Mouse (Mus musculus) hindbrain, embryonic 13.5 days (tissue): ENCODE results near the gene Uprt. TPM values are rescaled to one million over a fixed set of nuclear protein-coding genes. Genes with fewer than 3 reads are reported as not detected.

Source experiments
- ATAC-seq: fragments of 200-750 bp; cut with Nextera tagmentation; 2 replicates; pipeline ENCODE4 v1.8.0; 2017; ENCODE audit warnings: moderate TSS enrichment; ENCODE audit not compliant: low FRiP score
- H3K27ac ChIP-seq: fragments of 300-500 bp; sonication (generic); 2 replicates; pipeline ENCODE4 v1.5.1; 2015; ENCODE audit warnings: inconsistent platforms, mild to moderate bottlenecking, moderate library complexity
- H3K27me3 ChIP-seq: fragments of 300-500 bp; sonication (generic); 2 replicates; pipeline ENCODE4 v1.6.1; 2015; ENCODE audit warnings: mild to moderate bottlenecking, inconsistent platforms
- H3K36me3 ChIP-seq: fragments of 300-500 bp; sonication (generic); 2 replicates; pipeline ENCODE4 v1.6.1; 2015; ENCODE audit warnings: mild to moderate bottlenecking, inconsistent platforms
- H3K4me1 ChIP-seq: fragments of 300-500 bp; sonication (generic); replicated peaks from 2 replicates; pipeline ENCODE4 v1.6.1; 2015; ENCODE audit warnings: inconsistent platforms
- H3K4me2 ChIP-seq: fragments of 300-500 bp; sonication (generic); 2 replicates; pipeline ENCODE4 v1.6.1; 2015; ENCODE audit warnings: inconsistent platforms, mild to moderate bottlenecking, moderate library complexity
- H3K4me3 ChIP-seq: fragments of 300-500 bp; sonication (generic); 2 replicates; pipeline ENCODE4 v1.5.1; 2015; ENCODE audit warnings: mild to moderate bottlenecking, inconsistent platforms
- H3K9ac ChIP-seq: fragments of 300-500 bp; sonication (generic); 2 replicates; pipeline ENCODE4 v1.6.1; 2015; ENCODE audit warnings: mild to moderate bottlenecking, inconsistent platforms
- H3K9me3 ChIP-seq: fragments of 300-500 bp; sonication (generic); 2 replicates; pipeline ENCODE4 v1.6.1; 2016; ENCODE audit warnings: inconsistent platforms
- WGBS: fragments of 180-500 bp; shearing (Covaris S2); methylation state at CpG from one replicate; pipeline ENCODE4 v1.1.7; 2015; 5-methylcytosine and 5-hydroxymethylcytosine counted together
- polyA plus RNA-seq: library from polyadenylated mRNA; unstranded; fragments of >200 nt; fragmentation: Nextera tagmentation; extraction: Ambion mirVana; gene quantifications from 2 replicates; pipeline ENCODE4 v1.2.1, GENCODE M21; 2015

Uprt gene
- polyA plus RNA-seq, 1 experiment from 2014 or later, result 1.4 TPM

DNA sequence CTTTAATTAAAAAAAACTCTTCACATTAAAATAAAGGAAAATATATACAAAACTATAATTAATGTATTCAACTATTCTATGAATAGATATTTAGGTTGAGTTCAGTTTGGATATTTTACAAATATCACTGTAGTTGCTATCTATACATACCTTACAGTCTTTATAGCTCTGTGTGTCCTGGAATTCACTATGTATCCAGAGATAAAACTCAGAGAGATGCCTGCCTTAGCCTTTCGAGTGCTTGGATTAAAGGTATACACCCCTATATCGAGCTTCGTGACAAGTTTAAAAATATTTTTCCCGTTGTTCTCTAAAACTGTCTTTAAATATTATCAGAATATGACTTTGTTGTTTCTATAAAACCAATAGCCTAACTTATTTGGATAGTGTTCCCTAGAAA, 60.0 kb downstream of the Uprt start:
- no peak for ATAC-seq
- Histone ChIP-seq H3K4me1 (no peaks in the 10 kb centered on the region), H3K27ac (no peak overlapping the region), H3K9me3 (no peaks in the 10 kb centered on the region), H3K4me2 (no peak overlapping the region), H3K36me3 (no peaks in the 10 kb centered on the region), H3K9ac (no peak overlapping the region), H3K27me3 (peaks cover 44% of the 10 kb centered on the region; the same call in 1 of the 2 replicates), H3K4me3 (no peak overlapping the region)
- WGBS, result 95% methylated on average over 4 of the region's 4 CpGs

- ATAC-seq, result no peak
- H3K27me3 ChIP-seq, result peaks cover 45% of the 10 kb centered on the region; the same call in 1 of the 2 replicates
Observed at GRCm38 (mm10) chrX:104543919-104544595, 61.4 kb downstream of the Uprt start.

DNA sequence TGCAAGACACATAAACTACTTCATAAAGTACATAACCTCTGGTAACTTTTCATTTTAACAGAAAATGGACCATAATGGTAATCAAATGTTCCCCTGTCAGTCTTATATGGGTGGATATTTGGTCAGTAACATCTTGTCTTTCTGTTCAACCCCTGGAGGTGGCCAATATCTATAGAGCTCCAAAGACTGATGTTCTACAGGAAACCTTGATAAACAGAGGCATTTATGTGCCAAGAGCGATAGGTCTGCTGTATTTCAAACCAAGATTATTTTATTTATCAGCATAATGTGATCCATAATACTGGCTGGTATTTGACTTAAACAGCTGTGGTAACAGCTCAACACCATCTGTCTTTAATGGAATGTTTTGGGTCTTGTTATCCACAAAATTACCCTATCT, 62.7 kb downstream of the Uprt start:
- WGBS, result 97% methylated on average over 1 of the region's 1 CpGs
- H3K9me3 ChIP-seq, result no peaks in the 10 kb centered on the region
- no peak overlapping the region for H3K4me2 ChIP-seq
- peaks cover 44% of the 10 kb centered on the region; the same call in 1 of the 2 replicates for H3K27me3 ChIP-seq
- no peaks in the 10 kb centered on the region for H3K4me1 ChIP-seq
- ATAC-seq, result no peak
- H3K4me3 ChIP-seq, result no peak overlapping the region
- no peaks in the 10 kb centered on the region for H3K36me3 ChIP-seq
- no peak overlapping the region for H3K9ac ChIP-seq
- H3K27ac ChIP-seq, result no peak overlapping the region

More at GRCm38 (mm10) chrX:104543919-104544595, 61.4 kb downstream of the Uprt start:
- Histone ChIP-seq H3K4me2 (no peak overlapping the region), H3K9ac (no peak overlapping the region), H3K27ac (no peak overlapping the region), H3K9me3 (no peaks in the 10 kb centered on the region), H3K4me1 (no peaks in the 10 kb centered on the region), H3K36me3 (no peaks in the 10 kb centered on the region), H3K4me3 (no peak overlapping the region)
- WGBS, result 80% methylated on average over 4 of the region's 4 CpGs

Other genes starting within 250 kb of the Uprt start
- 8.2 and 8.5 TPM in 2 replicates for gene Abcb7, start 69.0 kb upstream of the Uprt start, polyA plus RNA-seq
- gene Zdhhc15, start 188.2 kb downstream of the Uprt start, polyA plus RNA-seq, result 4.6 and 5.2 TPM in 2 replicates